Mouse (Mus musculus): ENCODE measurements around the gene Itga3.

Itga3 gene

GRCm38 (mm10) chr11:95071266-95071665 is 5.3 kb downstream of the Itga3 start:
- DNase-seq (ENCODE audit: low spot score) = no peak

- peak; percentile 71 for DNase-seq (ENCODE audit: low spot score)
These were observed 6.2 kb downstream of the Itga3 start for GRCm38 (mm10) chr11:95070140-95071107.

GRCm38 (mm10) chr11:95069226-95069957 is 7.2 kb downstream of the Itga3 start:
- DNase-seq (ENCODE audit: low spot score) = no peak

- DNase-seq (ENCODE audit: low spot score) = no peak
These were observed 19.7 kb downstream of the Itga3 start for GRCm38 (mm10) chr11:95056768-95057501.

- no peak for DNase-seq (ENCODE audit: low spot score)
These were observed 23.5 kb downstream of the Itga3 start for GRCm38 (mm10) chr11:95053062-95053461.

GRCm38 (mm10) chr11:95046980-95047680 is 29.5 kb downstream of the Itga3 start:
- DNase-seq (ENCODE audit: low spot score) = peak; percentile 47

- no peak for DNase-seq (ENCODE audit: low spot score)
These were observed 32.3 kb downstream of the Itga3 start for GRCm38 (mm10) chr11:95044185-95044870.

GRCm38 (mm10) chr11:95043608-95044007 is 33.0 kb downstream of the Itga3 start:
- DNase-seq (ENCODE audit: low spot score) = no peak

GRCm38 (mm10) chr11:95043060-95043459 is 33.5 kb downstream of the Itga3 start:
- no peak for DNase-seq (ENCODE audit: low spot score)

GRCm38 (mm10) chr11:95042096-95042495 is 34.5 kb downstream of the Itga3 start:
- DNase-seq (ENCODE audit: low spot score) = peak; percentile 88

- DNase-seq (ENCODE audit: low spot score) = peak; percentile 96
These were observed 35.4 kb downstream of the Itga3 start, which contains the start of gene Pdk2 for GRCm38 (mm10) chr11:95041139-95041609. Gene Pdk2 (minus strand): TSS chr11:95041354.

GRCm38 (mm10) chr11:95040491-95041138 is 36.0 kb downstream of the Itga3 start:
- peak; percentile 62 for DNase-seq (ENCODE audit: low spot score)

- DNase-seq (ENCODE audit: low spot score) = no peak
These were observed 36.8 kb downstream of the Itga3 start for GRCm38 (mm10) chr11:95039766-95040165.

- DNase-seq (ENCODE audit: low spot score) = no peak
These were observed 37.6 kb downstream of the Itga3 start for GRCm38 (mm10) chr11:95038818-95039655.

GRCm38 (mm10) chr11:95038156-95038817 is 38.3 kb downstream of the Itga3 start:
- DNase-seq (ENCODE audit: low spot score) = no peak

GRCm38 (mm10) chr11:95037306-95037705 is 39.3 kb downstream of the Itga3 start:
- no peak for DNase-seq (ENCODE audit: low spot score)

- DNase-seq (ENCODE audit: low spot score) = no peak
These were observed 40.1 kb downstream of the Itga3 start for GRCm38 (mm10) chr11:95036521-95036920.

GRCm38 (mm10) chr11:95034902-95035301 is 41.7 kb downstream of the Itga3 start:
- DNase-seq (ENCODE audit: low spot score) = no peak

GRCm38 (mm10) chr11:95033617-95034016 is 43.0 kb downstream of the Itga3 start:
- no peak for DNase-seq (ENCODE audit: low spot score)

Data from urinary bladder, postnatal 14 days (tissue).